Mouse (Mus musculus) brain, embryonic 18.5 days (tissue): ENCODE data around the gene 1700067K01Rik.
A peak's percentile ranks its signal among the peaks of the same experiment; 100 is the strongest.
"Not testable (repeated sequence)": the region's sequence is repeated elsewhere in the genome, so short reads cannot be mapped to it uniquely, and the experiment has no call there.

ENCODE experiments used
- DNase-seq: peaks from one replicate; pipeline ENCODE4 v3.0.0-alpha.2; 2012; ENCODE audit warnings: low read depth, low spot score

1700067K01Rik gene

DNA sequence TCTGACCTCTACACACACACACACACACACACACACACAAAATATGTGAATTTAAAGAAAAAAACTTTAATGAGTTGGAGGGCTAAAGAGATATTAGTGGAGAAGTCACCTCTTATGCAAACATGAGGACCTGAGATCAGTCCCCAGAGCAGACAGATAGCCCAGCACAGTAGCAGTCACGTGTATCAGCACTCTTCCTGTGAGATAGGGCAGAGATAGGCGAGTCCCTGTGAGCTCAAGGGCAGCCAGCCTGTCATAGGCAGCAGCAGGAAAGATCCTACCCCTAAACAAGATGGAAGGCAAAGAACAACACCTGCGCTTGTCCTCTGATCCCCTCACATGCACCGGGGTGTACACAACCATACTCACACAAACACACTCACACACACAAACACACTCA is 18.9 kb upstream of the 1700067K01Rik start:
- DNase-seq, result no peak

DNA sequence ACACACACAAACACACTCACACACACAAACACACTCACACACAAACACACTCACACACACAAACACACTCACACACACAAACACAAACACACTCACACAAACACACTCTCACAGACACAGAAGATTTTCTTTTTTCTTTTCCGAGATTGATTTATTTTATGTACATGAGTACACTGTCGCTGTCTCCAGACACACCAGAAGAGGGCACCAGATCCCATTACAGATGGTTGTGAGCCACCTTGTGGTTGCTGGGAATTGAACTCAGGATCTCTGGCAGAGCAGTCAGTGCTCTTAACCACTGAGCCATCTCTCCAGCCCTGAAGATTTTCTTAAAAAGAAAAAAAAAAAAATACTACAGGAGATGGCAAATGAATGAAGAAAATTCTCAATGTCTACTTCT is 18.1 kb upstream of the 1700067K01Rik start:
- not testable (repeated sequence) for DNase-seq

DNA sequence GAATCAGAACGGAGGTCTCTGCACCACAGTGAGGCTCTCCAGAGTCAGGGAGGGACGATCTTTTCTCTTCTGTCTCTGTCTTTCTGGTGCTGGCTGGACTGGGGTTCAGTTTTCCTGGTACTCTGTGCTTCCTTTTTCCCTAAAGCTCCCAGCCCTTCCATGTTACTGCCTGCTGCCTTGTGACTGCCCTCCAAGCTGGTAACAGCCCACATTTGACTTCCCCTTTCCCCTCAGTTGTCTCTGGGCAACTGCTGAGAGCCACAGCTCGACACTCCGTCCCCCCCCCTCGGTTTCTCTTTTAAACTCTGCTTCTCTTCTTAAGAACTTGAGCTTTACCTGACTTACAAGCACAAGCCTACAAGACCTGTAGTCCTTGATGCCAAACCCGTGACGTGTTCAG is 12.1 kb upstream of the 1700067K01Rik start:
- no peak for DNase-seq

DNA sequence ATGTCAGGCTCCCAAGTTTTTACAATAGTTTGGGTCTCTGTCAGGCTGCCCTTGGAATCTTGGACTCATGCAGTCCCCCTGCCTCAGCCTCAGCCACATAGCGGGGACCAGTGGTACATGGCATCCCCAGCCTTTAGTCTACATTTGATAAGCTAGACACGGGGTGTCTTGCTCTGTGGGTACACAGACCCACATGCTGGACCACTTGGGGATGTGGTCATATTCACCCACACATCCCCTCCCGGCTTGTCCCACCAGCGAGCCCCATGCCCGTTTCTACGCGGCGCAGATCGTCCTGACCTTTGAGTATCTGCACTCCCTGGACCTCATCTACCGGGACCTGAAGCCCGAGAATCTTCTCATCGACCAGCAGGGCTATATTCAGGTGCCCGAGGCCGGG is 11.1 kb upstream of the 1700067K01Rik start:
- no peak for DNase-seq

DNA sequence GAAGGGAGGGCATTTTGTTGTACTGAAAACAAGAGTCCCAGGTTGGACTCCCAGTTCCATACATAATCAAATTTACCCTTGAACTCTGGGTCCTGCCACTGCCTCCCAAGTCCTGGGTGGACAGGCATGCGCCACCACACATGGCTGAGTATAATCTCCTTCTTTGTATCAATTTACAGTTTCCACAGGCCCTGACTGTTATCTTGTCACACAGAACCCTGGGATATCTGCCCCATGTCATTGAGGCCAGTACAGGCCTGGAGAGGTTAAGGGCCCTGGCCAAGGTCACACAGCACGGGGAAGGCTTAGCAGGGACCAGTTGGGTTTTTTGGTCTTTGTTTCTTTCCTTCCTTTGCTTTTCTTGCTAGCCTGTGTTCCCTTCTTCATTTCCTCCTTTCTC is 8.8 kb upstream of the 1700067K01Rik start:
- DNase-seq, result no peak

DNA sequence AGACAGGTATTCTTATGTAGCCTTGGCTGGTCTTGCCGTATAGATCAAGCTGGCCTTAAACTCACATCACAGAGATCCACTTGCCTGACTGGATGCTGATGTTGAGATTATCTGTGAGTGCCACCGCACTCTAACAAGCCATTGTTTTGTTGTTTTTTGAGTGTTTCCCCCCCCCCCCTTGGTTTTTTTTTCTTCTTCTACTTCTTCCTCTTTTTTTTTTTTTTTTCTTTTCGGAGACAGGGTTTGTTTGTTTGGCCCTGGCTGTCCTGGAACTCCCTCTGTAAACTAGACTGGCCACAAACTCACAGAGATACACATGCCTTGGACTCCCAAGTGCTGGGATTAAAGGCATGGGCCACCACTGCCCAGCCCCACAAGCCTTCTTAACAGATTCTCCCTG is 7.3 kb upstream of the 1700067K01Rik start:
- DNase-seq, result no peak

DNA sequence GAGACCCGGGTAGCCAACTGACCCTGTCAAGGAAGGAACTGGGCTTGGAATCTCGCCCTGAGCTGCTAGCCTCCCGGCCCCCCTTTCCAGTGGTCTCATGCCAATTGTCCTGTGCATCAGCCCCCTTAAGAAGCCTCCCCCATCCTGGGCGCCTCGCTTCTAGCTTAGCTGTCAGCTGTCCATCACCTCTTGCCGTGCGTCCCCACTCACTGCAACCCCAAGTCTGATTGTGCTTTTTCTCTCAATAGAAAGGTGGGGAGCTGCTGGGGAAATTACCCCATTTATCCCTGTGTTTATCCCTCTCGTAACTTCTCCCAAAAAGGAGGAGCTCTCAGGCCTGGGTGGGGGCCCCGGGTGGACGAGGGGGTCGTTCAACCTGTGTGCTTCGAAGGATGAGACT is 5.3 kb upstream of the 1700067K01Rik start:
- no peak for DNase-seq

DNA sequence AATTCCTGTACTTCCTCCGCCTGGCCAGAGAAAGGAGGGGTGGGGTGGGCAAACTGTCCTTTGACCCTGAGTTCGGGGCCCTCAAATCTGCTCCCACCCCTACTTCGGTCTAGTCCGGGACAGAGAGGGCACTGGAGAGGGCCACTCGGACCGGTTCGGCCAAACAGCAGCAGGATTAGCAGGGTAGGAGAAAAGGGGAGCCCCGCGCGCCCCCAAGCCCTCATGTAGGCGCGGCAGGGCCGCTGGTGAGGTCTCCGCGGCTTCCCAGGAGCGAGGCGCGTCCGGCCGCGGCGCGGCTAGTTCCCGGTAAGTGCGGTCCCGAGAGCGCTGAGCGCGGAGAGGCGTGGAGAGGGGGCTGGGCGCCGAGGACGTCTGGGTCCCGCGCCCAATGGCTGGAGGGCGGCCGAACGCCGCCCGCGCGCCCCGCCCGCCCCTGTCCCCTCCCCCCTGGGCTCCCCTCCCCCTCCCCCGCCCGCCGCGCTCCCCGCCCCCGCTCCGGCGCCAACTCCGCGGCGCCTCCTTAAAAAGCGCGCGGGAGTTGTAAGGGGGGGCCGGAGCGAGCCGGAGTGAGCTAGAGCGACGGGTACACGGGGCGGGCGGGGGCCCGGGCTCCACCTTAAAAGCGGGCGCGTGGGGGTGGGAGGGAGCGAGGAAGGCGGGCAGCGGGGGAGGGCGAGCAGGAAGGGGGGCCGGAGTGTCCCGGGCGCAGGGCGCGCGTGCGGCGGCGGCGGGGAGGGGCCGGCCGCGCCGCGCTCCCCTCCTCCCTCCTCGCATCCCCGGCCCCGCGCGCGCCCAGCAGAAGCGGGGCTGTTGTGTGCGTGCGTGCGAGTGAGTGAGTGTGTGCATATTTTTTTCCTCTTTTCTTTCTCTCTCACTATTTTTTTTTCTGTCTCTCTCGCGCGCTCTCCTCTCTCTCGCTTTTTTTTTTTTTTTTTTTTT is 4.5 kb upstream of the 1700067K01Rik start:
- DNase-seq, result peak; percentile 73

DNA sequence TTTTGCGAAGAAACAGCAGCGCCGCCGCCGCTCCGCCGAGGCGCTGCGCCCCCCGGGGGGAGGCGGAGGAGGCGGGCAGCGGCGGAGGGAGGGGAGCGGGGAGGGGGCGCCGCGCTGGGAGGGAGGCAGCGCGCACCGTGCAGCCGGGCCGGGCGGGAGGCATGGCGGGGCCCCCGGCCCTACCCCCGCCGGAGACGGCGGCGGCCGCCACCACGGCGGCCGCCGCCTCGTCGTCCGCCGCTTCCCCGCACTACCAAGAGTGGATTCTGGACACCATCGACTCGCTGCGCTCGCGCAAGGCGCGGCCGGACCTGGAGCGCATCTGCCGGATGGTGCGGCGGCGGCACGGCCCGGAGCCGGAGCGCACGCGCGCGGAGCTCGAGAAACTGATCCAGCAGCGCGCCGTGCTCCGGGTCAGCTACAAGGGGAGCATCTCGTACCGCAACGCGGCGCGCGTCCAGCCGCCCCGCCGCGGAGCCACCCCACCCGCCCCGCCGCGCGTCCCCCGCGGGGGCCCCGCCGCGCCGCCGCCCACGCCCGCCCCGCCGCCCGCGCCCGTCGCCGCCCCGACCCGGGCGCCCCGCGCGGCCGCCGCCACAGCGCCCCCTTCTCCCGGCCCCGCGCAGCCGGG is 3.7 kb upstream of the 1700067K01Rik start, which contains the start of gene Samd1:
TSS of gene Samd1 (plus strand) at position 162 of the 631 bp plus-strand sequence.
- no peak for DNase-seq

DNA sequence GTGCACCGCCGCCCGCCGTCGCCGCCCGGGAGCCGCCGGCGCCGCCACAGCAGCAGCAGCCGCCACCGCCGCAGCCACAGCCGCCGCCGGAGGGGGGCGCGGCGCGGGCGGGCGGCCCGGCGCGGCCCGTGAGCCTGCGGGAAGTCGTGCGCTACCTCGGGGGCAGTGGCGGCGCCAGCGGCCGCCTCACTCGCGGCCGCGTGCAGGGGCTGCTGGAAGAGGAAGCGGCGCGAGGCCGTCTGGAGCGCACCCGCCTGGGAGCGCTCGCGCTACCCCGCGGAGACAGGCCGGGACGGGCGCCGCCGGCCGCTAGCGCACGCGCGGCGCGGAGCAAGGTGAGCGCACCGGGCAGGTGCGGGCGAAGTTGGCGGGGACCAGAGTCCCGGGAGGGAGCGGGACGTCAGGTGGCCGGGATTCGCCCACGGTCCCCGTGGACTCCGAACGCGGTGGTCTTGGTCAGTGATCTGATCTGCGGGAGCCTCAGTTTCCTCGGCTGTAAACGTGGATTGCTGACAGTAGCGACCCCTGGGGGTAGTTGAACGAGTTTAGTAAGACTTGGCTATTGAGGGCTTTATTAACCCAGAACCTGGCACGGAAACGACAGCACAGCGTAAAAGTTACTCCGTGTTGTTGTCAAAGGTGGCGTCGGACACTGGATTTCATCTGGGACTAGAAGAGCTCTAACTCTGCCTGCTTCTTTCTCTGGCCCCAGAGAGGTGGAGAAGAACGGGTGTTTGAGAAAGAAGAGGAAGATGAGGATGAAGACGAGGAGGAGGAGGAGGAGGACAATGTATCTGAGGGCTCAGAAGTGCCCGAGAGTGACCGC is 2.9 kb upstream of the 1700067K01Rik start:
- no peak for DNase-seq

DNA sequence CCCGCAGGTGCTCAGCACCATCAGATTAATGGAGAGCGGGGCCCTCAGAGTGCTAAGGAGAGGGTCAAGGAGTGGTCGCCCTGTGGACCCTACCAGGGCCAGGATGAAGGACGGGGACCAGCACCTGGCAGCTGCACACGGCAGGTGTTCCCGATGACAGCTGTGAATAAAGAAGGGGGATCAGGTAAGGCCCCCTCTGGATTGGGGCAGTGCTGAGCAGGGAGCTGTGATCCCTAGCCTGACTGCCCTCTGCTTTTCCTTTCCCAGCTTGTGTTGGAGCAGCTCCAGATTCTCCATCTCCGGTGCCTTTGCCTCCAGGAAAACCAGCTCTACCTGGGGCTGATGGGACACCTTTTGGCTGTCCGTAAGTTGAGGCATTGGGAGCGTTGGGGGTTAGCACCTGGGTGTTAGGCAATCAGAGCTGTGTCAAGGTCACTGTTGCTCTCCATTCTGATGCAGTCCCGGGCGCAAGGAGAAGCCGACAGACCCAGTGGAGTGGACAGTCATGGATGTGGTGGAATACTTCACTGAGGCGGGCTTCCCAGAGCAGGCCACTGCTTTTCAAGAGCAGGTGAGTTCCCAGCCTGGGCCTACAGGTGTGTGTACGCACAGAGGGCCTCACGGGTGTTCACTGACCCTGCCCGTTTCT is 2.1 kb upstream of the 1700067K01Rik start:
- DNase-seq, result no peak

DNA sequence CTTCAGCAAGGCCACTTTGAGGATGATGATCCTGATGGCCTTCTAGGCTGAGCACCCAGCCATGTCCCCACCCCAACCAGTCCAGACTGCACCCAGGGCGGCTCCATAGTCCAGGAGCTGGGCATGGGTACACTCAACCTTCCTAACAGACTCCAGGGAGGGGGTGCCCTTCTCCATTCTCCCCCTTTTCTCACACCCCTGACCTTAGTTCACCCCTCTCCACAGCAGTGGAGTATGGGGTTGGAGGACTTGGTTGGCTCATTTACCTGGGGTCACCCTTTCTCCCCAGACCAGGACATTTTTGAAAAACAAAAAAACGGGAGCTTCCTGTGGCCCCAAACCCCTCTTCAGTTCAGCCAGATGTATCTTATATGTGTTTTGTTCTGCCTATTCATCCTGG is 1.5 kb upstream of the 1700067K01Rik start:
- DNase-seq, result no peak

DNA sequence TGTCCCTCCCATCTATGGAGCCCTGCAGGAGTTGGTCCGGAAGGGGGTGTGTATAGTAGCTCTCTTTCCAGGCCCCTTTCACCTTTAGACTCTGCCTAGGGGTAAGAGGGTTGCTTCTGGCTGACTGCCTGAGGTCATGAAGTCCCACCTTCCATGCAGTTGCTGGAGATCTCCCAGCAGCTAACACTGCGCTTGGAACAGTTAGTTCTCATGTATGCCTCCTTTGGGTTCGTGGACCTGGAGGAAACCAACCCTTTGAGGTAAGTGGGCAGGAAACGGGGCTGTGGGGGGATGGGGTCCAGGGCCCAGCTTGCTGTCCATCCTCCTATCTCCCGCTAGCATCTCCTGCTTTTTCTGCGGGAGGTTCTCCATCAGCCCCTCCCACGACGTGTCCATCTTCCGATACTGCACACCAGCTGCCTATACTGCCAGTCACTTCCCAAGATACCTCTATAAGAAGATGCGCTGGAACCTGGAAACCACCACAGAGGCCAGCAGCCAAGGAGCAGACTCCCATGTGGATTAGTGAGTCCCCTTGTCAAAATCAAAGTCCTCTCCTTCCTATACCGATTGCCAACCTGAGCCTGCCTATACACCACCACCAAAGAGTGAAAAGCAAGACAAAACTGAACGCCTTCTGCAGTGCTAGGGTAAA is 1.8 kb downstream of the 1700067K01Rik start:
- no peak for DNase-seq

DNA sequence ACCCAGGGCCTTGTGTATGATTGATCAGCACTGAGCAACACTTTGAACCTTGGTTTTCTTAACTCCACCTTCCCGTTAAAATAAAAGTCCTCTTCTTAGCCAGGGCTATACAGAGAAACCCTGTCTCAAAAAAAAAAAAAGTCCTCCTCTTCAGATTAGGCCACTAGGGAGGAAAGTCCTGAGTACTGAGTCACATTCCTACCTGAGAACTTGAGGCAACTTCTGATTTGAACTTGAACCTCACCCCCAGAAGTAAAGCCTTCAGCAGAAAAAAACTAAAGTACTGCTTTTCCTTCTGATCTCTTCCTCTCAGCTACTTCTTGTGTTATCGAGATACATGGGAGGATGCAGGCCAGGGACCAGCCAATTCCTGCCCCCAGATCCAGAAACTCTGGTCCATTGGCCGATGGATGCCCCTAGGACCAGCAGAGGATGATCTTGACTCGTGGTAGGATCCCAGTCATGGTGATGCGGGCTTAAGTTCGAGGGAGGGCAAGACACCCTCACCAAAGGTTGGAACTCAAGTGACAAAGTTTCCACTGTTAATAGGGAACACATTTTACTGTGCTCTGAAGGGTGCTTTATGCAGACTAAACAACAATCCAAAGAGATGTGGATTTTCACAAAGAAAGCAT is 2.4 kb downstream of the 1700067K01Rik start:
- DNase-seq, result no peak

DNA sequence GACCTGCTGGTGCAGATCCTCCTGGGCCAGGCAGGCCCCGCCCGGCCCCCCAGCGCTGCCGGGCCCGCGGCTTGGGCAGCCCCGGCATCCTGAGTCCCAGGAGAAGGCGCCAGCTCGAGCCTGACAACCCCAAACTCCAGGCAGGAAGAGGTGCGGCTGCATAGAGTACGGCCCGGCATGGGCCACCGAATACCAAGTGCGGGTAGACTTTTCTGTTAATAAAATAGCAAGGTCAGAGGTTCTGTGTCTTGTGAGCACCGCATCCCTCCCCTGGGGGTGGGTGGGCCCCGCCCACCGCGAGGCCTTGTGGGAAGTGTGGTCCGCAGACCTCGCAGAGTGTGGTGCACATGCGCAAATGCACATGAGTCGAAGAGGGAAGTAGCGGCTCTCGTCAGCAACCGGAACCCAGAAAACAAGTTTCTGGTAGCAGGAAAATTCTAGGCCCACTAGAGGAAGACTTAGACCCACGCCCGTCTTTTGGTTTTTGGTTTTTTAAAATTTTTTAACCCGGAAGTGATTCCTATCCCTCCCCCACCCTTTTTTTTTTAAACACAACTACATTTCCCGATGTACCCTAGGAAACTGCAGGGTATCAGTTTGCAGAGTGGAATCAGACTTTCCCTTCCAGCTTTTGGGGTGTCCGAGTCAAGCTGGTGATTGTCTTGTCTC is 3.4 kb downstream of the 1700067K01Rik start:
- peak; percentile 82 for DNase-seq

DNA sequence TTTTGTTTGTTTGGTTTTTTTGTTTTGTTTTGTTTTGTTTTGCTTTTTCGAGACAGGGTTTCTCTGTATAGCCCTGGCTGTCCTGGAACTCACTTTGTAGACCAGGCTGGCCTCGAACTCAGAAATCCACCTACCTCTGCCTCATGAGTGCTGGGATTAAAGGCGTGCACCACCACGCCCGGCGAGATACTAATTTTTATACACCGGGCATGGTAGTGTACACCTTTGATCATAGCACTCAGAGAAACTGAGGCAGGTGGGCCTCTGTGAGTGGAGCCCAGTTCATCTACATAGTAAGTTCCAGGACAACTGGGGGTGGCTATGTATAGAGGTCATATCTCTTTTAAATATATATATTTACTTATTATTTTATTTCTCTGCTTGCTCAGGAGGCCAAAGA is 4.2 kb downstream of the 1700067K01Rik start:
- not testable (repeated sequence) for DNase-seq

DNA sequence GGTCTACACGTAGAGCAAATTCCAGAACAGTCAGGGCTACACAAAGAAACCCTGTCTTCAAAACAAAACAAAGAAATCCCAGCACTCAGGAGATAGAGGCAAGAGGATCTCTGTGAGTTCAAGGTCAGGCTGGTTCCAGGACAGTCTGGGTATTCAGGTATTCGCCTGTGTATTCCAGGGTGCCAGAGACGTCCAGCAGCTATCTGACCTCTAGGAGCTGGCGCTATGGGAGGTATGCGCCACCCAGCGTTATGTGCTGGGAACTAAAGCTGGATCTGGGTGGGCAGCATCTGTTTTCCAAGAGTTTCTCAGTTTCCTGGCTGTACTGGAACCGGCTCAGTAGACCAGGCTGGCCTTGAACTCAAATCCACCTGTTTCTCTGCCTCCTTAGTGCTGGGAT is 7.1 kb downstream of the 1700067K01Rik start:
- DNase-seq, result no peak

DNA sequence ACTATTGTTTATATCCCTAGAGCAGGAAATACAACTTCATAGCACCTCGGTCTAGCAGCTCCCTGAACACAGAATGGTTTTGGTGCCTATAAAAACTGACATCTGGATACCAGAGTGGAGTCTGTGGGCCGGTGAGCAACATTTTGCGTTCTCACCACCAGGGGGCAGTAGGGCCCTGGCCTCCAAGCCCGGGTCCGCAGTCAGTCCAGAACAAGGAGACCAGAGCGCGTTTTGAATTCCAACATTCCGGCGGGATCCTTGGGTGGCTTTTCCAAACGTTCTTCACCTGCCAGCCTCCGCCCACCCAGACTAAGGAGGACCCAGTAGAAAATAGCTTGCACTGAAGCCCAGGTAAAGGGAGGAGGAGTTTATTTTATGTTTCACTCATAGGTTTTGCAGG is 8.6 kb downstream of the 1700067K01Rik start:
- no peak for DNase-seq

DNA sequence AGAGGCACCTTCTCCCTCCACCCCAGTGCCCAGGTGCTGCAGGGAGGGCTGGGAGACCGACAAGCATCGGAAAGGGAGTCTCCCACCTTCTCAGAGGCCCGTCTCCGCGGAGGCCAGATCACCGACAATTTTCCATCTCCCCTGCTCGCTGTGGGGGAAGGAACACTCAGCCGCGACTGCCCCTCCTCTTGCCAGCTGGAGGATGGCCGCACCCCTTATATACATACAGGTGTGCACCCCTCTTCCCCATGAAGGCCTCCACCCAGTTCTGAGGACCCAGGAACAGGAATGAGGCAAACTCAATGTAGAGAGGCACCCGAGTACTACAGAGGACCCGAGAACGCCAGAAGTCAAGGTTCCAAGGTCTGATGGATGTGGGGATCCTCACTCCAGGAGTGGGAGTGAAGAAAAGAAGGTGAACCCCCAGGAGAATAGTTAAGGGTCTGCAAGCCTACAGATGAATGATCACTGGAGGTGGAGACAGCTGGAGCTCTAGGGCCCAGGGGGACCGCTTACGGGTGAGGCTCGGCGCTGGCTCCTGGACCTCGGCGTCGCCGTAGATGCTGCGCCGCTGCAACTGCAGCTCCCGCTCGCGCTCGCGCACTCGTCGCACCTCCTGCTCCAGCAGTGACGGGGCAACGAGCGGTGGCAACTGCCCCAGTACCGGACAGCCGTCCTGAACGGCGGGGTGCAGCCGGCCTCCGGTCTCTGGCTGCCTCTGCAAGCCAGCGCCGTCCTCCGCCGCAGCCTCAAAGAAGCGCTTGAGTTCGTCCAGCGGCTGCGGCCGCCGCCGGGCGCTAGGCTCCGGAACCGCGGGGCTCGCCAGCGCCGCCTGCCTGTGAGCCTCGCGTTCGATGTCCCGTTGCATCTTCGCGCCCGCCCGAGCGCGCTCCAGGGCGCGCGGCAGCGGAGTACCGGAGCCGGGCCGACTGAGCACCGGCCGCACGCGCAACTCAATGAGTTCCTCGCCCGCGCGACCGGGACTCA is 9.6 kb downstream of the 1700067K01Rik start:
- DNase-seq, result no peak
